Mouse (Mus musculus) liver, embryonic 13.5 days (tissue): ENCODE results near the gene Slc18b1. TPM values are rescaled to one million over a fixed set of nuclear protein-coding genes. Genes with fewer than 3 reads are reported as not detected.

Experiments
- ATAC-seq: fragments of 200-750 bp; cut with Nextera tagmentation; 2 replicates; pipeline ENCODE4 v1.8.0; 2017; ENCODE audit warnings: low read depth, mild to moderate bottlenecking, moderate number of reproducible peaks, moderate library complexity
- DNase-seq: peaks from one replicate; pipeline ENCODE4 v3.0.0; 2022
- H3K27ac ChIP-seq: fragments of 300-500 bp; sonication (generic); 2 replicates; pipeline ENCODE4 v1.5.1; 2015; ENCODE audit warnings: moderate library complexity, mild to moderate bottlenecking, inconsistent platforms
- H3K27me3 ChIP-seq: fragments of 300-500 bp; sonication (generic); 2 replicates; pipeline ENCODE4 v1.6.1; 2015; ENCODE audit warnings: mild to moderate bottlenecking, inconsistent platforms
- H3K36me3 ChIP-seq: fragments of 300-500 bp; sonication (generic); 2 replicates; pipeline ENCODE4 v1.6.1; 2015; ENCODE audit warnings: mild to moderate bottlenecking, inconsistent platforms
- H3K4me1 ChIP-seq: fragments of 300-500 bp; sonication (generic); replicated peaks from 2 replicates; pipeline ENCODE4 v1.6.1; 2015; ENCODE audit warnings: inconsistent platforms
- H3K4me2 ChIP-seq: fragments of 300-500 bp; sonication (generic); 2 replicates; pipeline ENCODE4 v1.6.1; 2015; ENCODE audit warnings: inconsistent platforms, mild to moderate bottlenecking, moderate library complexity
- H3K4me3 ChIP-seq: fragments of 300-500 bp; sonication (generic); replicated peaks from 2 replicates; pipeline ENCODE4 v1.5.1; 2015; ENCODE audit warnings: mild to moderate bottlenecking, inconsistent platforms
- H3K9ac ChIP-seq: fragments of 300-500 bp; sonication (generic); 2 replicates; pipeline ENCODE4 v1.6.1; 2015; ENCODE audit warnings: mild to moderate bottlenecking, inconsistent platforms
- H3K9me3 ChIP-seq: fragments of 300-500 bp; sonication (generic); replicated peaks from 2 replicates; pipeline ENCODE4 v1.6.1; 2016; ENCODE audit warnings: inconsistent platforms
- WGBS: fragments of 180-500 bp; shearing (Covaris S2); methylation state at CpG from one replicate; pipeline ENCODE4 v1.1.7; 2015; ENCODE audit not compliant: insufficient replicate concordance; 5-methylcytosine and 5-hydroxymethylcytosine counted together
- polyA plus RNA-seq: library from polyadenylated mRNA; unstranded; fragments of >200 nt; fragmentation: Nextera tagmentation; extraction: Ambion mirVana; gene quantifications from 2 replicates; pipeline ENCODE4 v1.2.1, GENCODE M21; 2015

The Slc18b1 gene
- polyA plus RNA-seq, 1 experiment from 2014 or later: 2.1 TPM

DNA sequence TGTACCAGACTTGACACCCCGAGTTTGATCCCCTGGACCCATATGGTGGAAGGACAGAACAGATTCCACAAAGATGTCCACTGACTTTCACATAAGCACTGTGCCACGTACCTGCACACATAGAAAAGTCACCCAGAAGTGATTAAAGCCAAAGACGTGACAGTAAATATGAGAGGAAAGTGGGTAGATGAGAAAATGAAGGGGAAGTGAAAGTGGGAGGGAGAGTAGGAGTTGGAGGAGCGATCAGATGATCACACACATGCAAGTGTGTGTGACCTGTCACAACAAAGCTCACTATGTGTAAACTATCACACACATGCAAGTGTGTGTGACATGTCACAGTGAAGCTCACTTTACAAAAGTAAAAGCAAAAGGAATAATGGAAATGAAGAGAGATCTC is 43.7 kb downstream of the Slc18b1 start:
- no peak for ATAC-seq

DNA sequence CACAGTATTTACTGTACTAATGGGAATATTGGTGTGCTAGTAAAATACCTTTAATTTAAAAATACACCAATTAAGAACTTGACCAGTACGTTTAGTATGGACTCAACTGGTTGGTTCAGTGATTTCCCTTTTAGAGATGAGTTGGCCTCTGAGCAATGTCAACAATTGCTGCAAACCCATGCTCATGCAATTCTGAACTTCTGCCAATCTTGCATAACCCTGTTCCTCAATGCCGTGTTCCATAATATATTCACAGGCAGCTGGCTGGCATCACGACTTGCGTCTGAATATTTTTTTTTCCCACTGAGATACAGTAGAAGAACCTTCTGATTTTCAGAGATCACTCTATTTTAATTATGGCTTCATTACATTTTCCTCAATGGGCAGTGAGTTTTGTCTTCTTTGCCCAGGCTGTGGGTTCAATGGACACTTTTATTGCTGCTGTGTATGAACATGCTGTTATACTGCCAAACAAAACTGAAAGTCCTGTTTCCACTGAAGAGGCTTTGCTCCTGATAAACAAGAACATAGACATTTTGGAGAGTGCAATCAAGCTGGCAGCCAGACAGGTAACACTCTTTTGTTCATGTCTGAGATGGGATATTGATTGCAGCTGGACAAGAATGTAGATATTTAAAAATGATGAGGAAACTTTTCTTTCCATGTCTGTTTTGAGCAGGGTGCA is 54.6 kb downstream of the Slc18b1 start, which contains the start of gene Vnn3:
Gene Vnn3, plus strand, starts transcription at position 235 of the 685 bp plus-strand sequence.
- Histone ChIP-seq H3K4me2 (no peak within 1 kb of the TSS), H3K36me3 (no peaks in the 10 kb centered on the region), H3K27me3 (no peaks in the 10 kb centered on the region), H3K9me3 (no peaks in the 10 kb centered on the region), H3K9ac (no peak within 1 kb of the TSS), H3K4me1 (no peaks in the 10 kb centered on the region), H3K4me3 (no peak within 1 kb of the TSS), H3K27ac (no peak within 1 kb of the TSS)
- 56% methylated on average over 4 of the region's 4 CpGs for WGBS
- ATAC-seq: no peak
- no peak for DNase-seq

More for the DNA sequence above, 43.7 kb downstream of the Slc18b1 start:
- Histone ChIP-seq H3K4me2 (no peak overlapping the region), H3K27ac (no peak overlapping the region), H3K9ac (no peak overlapping the region), H3K27me3 (no peaks in the 10 kb centered on the region), H3K36me3 (no peaks in the 10 kb centered on the region), H3K9me3 (no peaks in the 10 kb centered on the region), H3K4me1 (0 out of 2 replicates have a peak, but pooled peaks cover 4% of the 10 kb centered on the region), H3K4me3 (no peak overlapping the region)
- DNase-seq: no peak
- 40% methylated on average over 4 of the region's 4 CpGs for WGBS

DNA sequence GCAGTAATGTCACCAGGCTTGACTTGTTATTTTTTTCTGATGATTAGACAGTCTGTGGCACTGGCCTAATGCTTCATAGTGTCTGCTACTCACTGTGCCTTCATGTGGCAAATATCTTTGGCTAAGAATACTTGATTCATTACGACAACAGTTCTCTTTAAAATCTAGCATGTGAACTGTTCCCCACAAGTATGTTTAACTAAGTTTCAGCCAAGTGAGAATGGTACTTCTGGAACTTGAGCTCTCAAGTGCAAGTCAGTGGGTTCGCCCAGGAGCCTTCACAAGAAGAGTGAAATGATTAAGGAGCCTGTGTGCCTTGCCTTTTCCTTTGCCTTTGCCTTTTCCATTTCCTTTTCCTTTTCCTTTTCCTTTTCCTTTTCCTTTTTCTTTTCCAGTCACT is 55.3 kb downstream of the Slc18b1 start:
- Histone ChIP-seq H3K27ac (no peak overlapping the region), H3K4me1 (no peaks in the 10 kb centered on the region), H3K9me3 (no peaks in the 10 kb centered on the region), H3K36me3 (no peaks in the 10 kb centered on the region), H3K4me3 (no peak overlapping the region), H3K27me3 (no peaks in the 10 kb centered on the region), H3K4me2 (no peak overlapping the region), H3K9ac (no peak overlapping the region)
- ATAC-seq: no peak
- 44% methylated on average over 2 of the region's 2 CpGs for WGBS
- DNase-seq: no peak

DNA sequence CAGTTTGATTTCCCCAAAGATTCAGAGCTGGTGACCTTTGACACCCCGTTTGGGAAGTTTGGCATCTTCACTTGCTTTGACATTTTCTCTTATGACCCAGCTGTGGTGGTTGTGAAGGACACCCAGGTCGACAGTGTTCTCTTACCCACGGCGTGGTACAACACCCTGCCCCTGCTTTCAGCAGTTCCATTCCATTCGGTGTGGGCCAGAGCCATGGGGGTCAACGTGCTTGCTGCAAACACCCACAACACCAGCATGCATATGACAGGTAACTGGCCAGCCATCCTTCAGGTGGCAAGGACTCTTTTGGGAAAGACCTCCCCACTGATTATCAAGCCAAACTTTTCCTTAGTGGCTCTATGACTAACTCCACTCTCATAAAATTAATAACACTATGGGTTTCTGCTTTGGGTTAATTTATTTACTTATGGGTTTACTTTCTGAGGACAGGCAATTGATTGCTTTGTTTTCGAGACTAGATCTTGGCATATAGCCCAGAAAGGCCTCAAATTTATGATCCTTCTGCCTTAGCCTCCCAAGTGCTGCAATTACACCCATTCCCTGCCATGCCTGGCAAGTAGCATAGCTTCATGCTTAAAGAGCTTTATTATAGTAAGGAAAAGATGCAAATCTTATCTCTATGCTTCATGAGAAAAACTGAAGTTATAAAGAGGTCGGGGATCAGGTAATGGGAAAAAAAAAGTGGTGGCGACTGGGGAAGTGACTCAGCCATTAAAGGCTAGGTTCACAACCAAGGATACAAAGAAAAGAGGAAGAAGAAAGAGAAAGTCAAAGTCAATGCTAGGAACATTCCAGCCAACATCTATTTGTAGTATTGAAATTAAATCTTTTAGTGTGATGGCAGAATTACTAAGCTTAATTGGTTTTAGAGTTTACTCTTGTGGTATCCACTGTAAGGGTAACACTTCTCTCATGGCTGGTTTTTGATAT is 67.9 kb downstream of the Slc18b1 start:
- peaks cover 10% of the 10 kb centered on the region; the same call in 1 of the 2 replicates for H3K9me3 ChIP-seq
- no peak overlapping the region for H3K9ac ChIP-seq
- DNase-seq (no peak), ATAC-seq (no peak)
- H3K36me3 ChIP-seq: no peaks in the 10 kb centered on the region
- no peak overlapping the region for H3K27ac ChIP-seq
- 55% methylated on average over 9 of the region's 9 CpGs for WGBS
- H3K27me3 ChIP-seq: no peaks in the 10 kb centered on the region
- H3K4me2 ChIP-seq: no peak overlapping the region
- H3K4me3 ChIP-seq: no peak overlapping the region
- H3K4me1 ChIP-seq: no peaks in the 10 kb centered on the region

Other genes with a start within 250 kb of the Slc18b1 start
- 206 and 209 TPM in 2 replicates for gene Rps12, start 9.7 kb upstream of the Slc18b1 start, polyA plus RNA-seq
- 0.28 and 0.42 TPM in 2 replicates for gene Vnn3, start 54.5 kb downstream of the Slc18b1 start, polyA plus RNA-seq
- gene Vnn1, start 97.7 kb downstream of the Slc18b1 start, polyA plus RNA-seq: 0.92 and 1.1 TPM in 2 replicates
- gene Taar1, start 123.4 kb downstream of the Slc18b1 start, polyA plus RNA-seq: not detected in 2 replicates
- not detected in 2 replicates for gene Taar2, start 141.6 kb downstream of the Slc18b1 start, polyA plus RNA-seq
- gene Taar3, start 152.6 kb downstream of the Slc18b1 start, polyA plus RNA-seq: not detected in 2 replicates
- not detected in 2 replicates for gene Taar4, start 163.5 kb downstream of the Slc18b1 start, polyA plus RNA-seq
- not detected in 2 replicates for gene Taar5, start 173.7 kb downstream of the Slc18b1 start, polyA plus RNA-seq
- not detected in 2 replicates for gene Taar6, start 188.7 kb downstream of the Slc18b1 start, polyA plus RNA-seq
- not detected in 2 replicates for gene Taar7a, start 196.5 kb downstream of the Slc18b1 start, polyA plus RNA-seq
- gene Taar7b, start 203.0 kb downstream of the Slc18b1 start, polyA plus RNA-seq: not detected in 2 replicates
- not detected in 2 replicates for gene Taar7d, start 230.2 kb downstream of the Slc18b1 start, polyA plus RNA-seq
- gene Taar7e, start 240.6 kb downstream of the Slc18b1 start, polyA plus RNA-seq: not detected in 2 replicates